Mouse (Mus musculus) frontal cortex, postnatal 14 days (tissue): Measurements from ENCODE around the gene Dixdc1.

Source experiments
- DNase-seq, 2 experiments: peaks; one replicate each; pipeline ENCODE4 v3.0.0; 2022; ENCODE audit warnings: low spot score in 2 of 2

Gene Dixdc1

GRCm38 (mm10) chr9:50700921-50701691 is 38.2 kb downstream of the Dixdc1 start:
- no peak for DNase-seq

GRCm38 (mm10) chr9:50698418-50699409 is 40.6 kb downstream of the Dixdc1 start:
- peak in 1 of 2 experiments; percentile 53 for DNase-seq

GRCm38 (mm10) chr9:50697706-50698041 is 41.6 kb downstream of the Dixdc1 start:
- peak; percentile 63 to 72 for DNase-seq

GRCm38 (mm10) chr9:50696851-50697705 is 42.2 kb downstream of the Dixdc1 start:
- DNase-seq: no peak

GRCm38 (mm10) chr9:50695153-50695552 is 44.2 kb downstream of the Dixdc1 start:
- no peak for DNase-seq

GRCm38 (mm10) chr9:50693631-50694030 is 45.7 kb downstream of the Dixdc1 start:
- no peak for DNase-seq

- DNase-seq: no peak
These were observed 46.4 kb downstream of the Dixdc1 start for GRCm38 (mm10) chr9:50692626-50693580.

GRCm38 (mm10) chr9:50686866-50687652 is 52.3 kb downstream of the Dixdc1 start:
- DNase-seq: no peak

- no peak for DNase-seq
These were observed 57.6 kb downstream of the Dixdc1 start for GRCm38 (mm10) chr9:50681727-50682126.

- DNase-seq: no peak
These were observed 59.9 kb downstream of the Dixdc1 start for GRCm38 (mm10) chr9:50679406-50679805.

GRCm38 (mm10) chr9:50674771-50675170 is 64.5 kb downstream of the Dixdc1 start:
- DNase-seq: no peak

- DNase-seq: peak in 1 of 2 experiments; percentile 19
These were observed 68.6 kb downstream of the Dixdc1 start for GRCm38 (mm10) chr9:50670690-50671089.

- DNase-seq: no peak
These were observed 71.5 kb downstream of the Dixdc1 start for GRCm38 (mm10) chr9:50667579-50668498.

GRCm38 (mm10) chr9:50666442-50666841 is 72.9 kb downstream of the Dixdc1 start:
- no peak for DNase-seq

- DNase-seq: no peak
These were observed 74.5 kb downstream of the Dixdc1 start for GRCm38 (mm10) chr9:50664826-50665225.

- DNase-seq: no peak
These were observed 78.9 kb downstream of the Dixdc1 start for GRCm38 (mm10) chr9:50660431-50660830.

GRCm38 (mm10) chr9:50659392-50660217 is 79.7 kb downstream of the Dixdc1 start, which contains the start of gene Dlat:
Gene Dlat, minus strand, starts transcription at chr9:50659780.
- DNase-seq: peak; percentile 80 to 84
